Mouse (Mus musculus) limb, embryonic 14.5 days (tissue): Measurements from ENCODE around the gene 1700008O03Rik. TPM values are rescaled to one million over a fixed set of nuclear protein-coding genes. Genes with fewer than 3 reads are reported as not detected.
A peak's percentile ranks its signal among the peaks of the same experiment; 100 is the strongest.

ENCODE experiments used
- ATAC-seq: fragments of 200-750 bp; cut with Nextera tagmentation; 2 replicates; pipeline ENCODE4 v1.8.0; 2017; ENCODE audit warnings: low read depth, moderate number of reproducible peaks, moderate TSS enrichment; ENCODE audit not compliant: low FRiP score
- DNase-seq: peaks from one replicate; pipeline ENCODE4 v3.0.0-alpha.2; 2015; ENCODE audit warnings: low spot score
- H3K27ac ChIP-seq: fragments of 300-500 bp; sonication (generic); replicated peaks from 2 replicates; pipeline ENCODE4 v1.5.1; 2014; ENCODE audit warnings: low read depth, mild to moderate bottlenecking, low read length, moderate library complexity, mixed read lengths
- H3K27me3 ChIP-seq: fragments of 300-500 bp; sonication (generic); 2 replicates; pipeline ENCODE4 v1.6.1; 2014; ENCODE audit warnings: low read length, mixed read lengths; ENCODE audit not compliant: control insufficient read depth, insufficient read depth
- H3K36me3 ChIP-seq: fragments of 300-500 bp; sonication (generic); 2 replicates; pipeline ENCODE4 v1.6.1; 2014; ENCODE audit warnings: mild to moderate bottlenecking, low read length, moderate library complexity, mixed read lengths; ENCODE audit not compliant: control insufficient read depth, insufficient read depth
- H3K4me1 ChIP-seq: fragments of 300-500 bp; sonication (generic); 2 replicates; pipeline ENCODE4 v1.6.1; 2014; ENCODE audit warnings: antibody characterized with exemption, low read length, mixed read lengths; ENCODE audit not compliant: control insufficient read depth, insufficient read depth
- H3K4me2 ChIP-seq: fragments of 300-500 bp; sonication (generic); replicated peaks from 2 replicates; pipeline ENCODE4 v1.6.1; 2014; ENCODE audit warnings: low read depth, mild to moderate bottlenecking, low read length, moderate library complexity; ENCODE audit not compliant: severe bottlenecking
- H3K4me3 ChIP-seq: fragments of 300-500 bp; sonication (generic); replicated peaks from 2 replicates; pipeline ENCODE4 v1.5.1; 2014; ENCODE audit warnings: low read length
- H3K9ac ChIP-seq: fragments of 300-500 bp; sonication (generic); 2 replicates; pipeline ENCODE4 v1.6.1; 2014; ENCODE audit warnings: mild to moderate bottlenecking, low read depth, low read length, moderate library complexity; ENCODE audit not compliant: severe bottlenecking
- H3K9me3 ChIP-seq: fragments of 300-500 bp; sonication (generic); 2 replicates; pipeline ENCODE4 v1.6.1; 2016; ENCODE audit warnings: low read length; ENCODE audit not compliant: control insufficient read depth
- POLR2A ChIP-seq: fragments of 200-500 bp; IDR thresholded peaks from 2 replicates; pipeline ENCODE4 v1.8.0; 2012; ENCODE audit warnings: inconsistent platforms, mild to moderate bottlenecking, moderate library complexity, borderline replicate concordance; ENCODE audit not compliant: insufficient read depth, insufficient read length; ENCODE audit errors: extremely low read depth
- WGBS: fragments of 180-500 bp; shearing (Covaris S2); extraction: QIAGEN DNeasy Blood & Tissue Kit; methylation state at CpG from one replicate; pipeline ENCODE4 v1.1.7; 2014; 5-methylcytosine and 5-hydroxymethylcytosine counted together
- polyA plus RNA-seq, 2 experiments: library from polyadenylated mRNA; depleted of rRNA in 1 of 2; stranded (reverse) in 1 of 2; unstranded in 1 of 2; fragments of >200 nt; fragmentation: Nextera tagmentation in 1 of 2; extraction: Ambion mirVana in 1 of 2; gene quantifications; 2 replicates each; pipeline versions ENCODE4 v1.2.1 to v1.2.3; 2012 to 2014

The 1700008O03Rik gene
- polyA plus RNA-seq, 2 experiments: 0.67 to 2.1 TPM

DNA sequence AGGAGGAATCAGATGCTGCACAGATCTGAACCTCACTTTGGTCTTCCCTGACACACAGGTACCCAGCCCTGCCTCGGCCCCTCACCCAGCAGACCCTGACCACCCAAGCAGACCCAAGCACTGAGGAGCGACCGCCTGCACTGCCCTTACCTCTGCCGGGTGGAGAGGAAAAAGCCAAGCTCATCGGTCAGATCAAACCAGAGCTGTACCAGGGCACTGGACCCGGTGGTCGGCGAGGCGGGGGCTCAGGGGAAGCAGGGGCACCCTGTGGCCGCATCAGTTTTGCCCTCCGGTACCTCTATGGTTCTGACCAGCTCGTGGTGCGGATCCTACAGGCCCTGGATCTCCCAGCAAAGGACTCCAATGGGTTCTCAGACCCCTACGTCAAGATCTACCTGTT, 6.7 kb upstream of the 1700008O03Rik start:
- Histone ChIP-seq H3K36me3 (no peaks in the 10 kb centered on the region), H3K9me3 (no peaks in the 10 kb centered on the region), H3K4me1 (no peaks in the 10 kb centered on the region), H3K27me3 (no peaks in the 10 kb centered on the region), H3K27ac (no peak overlapping the region), H3K9ac (no peak overlapping the region), H3K4me2 (no peak overlapping the region), H3K4me3 (no peak overlapping the region)
- WGBS: 86% methylated on average over 14 of the region's 14 CpGs
- no peak for TF ChIP-seq POLR2A
- ATAC-seq (no peak), DNase-seq (no peak)

DNA sequence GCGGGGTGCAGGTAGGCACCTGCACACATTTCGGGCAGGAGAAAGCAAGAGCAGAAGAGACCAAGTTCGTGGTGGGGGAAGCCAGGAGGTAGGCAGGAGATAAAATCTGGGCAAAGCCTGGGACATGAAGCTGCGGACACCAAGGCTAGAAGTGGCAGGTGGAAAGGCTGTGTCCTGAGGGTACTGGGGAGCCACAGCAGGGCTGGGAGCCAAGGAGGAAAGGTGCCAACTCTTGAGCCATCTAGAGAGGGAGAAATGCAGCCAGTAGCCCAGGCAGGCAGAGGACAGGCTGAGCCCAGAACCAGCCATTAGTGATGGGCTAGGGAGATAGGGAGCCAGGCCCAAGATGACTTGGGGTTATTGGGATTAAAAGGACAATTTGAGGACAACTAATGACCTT, 6.2 kb upstream of the 1700008O03Rik start:
- no peaks in the 10 kb centered on the region for H3K9me3 ChIP-seq
- WGBS: 82% methylated on average over 4 of the region's 4 CpGs
- H3K4me2 ChIP-seq: no peak overlapping the region
- no peak for DNase-seq
- no peak overlapping the region for H3K4me3 ChIP-seq
- no peaks in the 10 kb centered on the region for H3K4me1 ChIP-seq
- no peak for TF ChIP-seq POLR2A
- H3K36me3 ChIP-seq: no peaks in the 10 kb centered on the region
- H3K27me3 ChIP-seq: no peaks in the 10 kb centered on the region
- no peak overlapping the region for H3K27ac ChIP-seq
- no peak overlapping the region for H3K9ac ChIP-seq
- no peak for ATAC-seq

DNA sequence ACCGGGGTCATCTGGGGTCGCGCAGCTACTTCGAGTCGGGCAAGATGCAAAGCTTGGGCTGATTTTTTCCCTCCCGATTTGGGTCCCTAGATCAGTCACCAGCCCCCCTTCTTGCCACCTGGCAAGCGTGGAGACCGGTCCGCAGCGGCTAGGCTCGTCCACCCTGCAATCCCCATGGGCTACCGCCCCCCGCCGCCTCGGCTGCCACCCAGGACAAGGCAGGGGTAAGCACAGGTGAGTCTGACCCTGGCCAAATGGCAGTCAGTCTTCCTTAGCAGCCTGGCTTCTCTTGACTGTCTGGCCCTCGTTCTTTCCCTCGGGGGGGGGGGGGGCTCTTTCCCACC, 932 bp downstream of the 1700008O03Rik start:
- no peaks in the 10 kb centered on the region for H3K4me1 ChIP-seq
- H3K9ac ChIP-seq: peak overlapping the region; percentile 50
- H3K9me3 ChIP-seq: no peaks in the 10 kb centered on the region
- H3K36me3 ChIP-seq: no peaks in the 10 kb centered on the region
- TF ChIP-seq POLR2A: no peak
- no peak overlapping the region for H3K27ac ChIP-seq
- 0 out of 2 replicates have a peak, but pooled peaks cover 4% of the 10 kb centered on the region for H3K27me3 ChIP-seq
- 0% methylated on average over 17 of the region's 17 CpGs for WGBS
- DNase-seq: no peak
- H3K4me3 ChIP-seq: peak overlapping the region; percentile 50
- H3K4me2 ChIP-seq: peak overlapping the region; percentile 96
- no peak for ATAC-seq

DNA sequence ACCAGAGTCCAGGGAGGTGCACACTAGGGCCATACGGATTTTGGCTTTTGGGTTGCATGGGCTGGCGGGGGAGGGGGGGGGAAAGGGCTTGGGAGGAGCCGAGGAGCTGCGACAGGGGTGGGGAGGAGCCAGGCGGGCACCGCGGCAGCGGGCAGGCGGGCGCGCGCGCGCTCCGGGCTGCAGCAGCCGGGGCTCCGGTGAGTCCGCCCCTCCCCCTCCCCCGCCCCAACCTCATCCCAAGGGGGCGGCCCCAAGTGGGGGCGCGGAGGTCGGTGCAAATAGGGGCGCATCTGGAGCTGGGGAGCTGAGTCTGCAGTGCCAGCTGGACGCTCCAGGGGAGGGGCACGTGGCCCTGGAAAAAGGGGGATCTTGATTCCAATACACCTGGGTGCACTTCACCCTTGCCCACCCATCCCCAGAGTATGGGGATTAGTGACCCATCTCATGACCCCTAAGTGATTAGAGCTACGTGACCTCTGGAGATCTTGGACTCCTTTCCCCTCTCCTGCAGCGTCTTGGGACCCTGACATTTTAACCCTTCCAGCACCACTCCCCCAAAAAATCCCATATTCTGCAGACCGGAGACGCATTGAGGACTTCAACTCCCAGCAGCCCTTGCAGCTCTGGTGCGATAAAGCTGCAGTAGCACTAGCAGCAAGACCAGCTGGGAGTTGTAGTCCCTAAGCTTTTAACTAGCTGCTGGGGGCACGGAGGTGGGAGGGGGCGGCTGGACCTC, 1.5 kb downstream of the 1700008O03Rik start, which contains the start of gene Syt3:
Gene Syt3 (plus strand): TSS at position 123 of the 736 bp plus-strand sequence.
- TF ChIP-seq POLR2A: no peak
- H3K27ac ChIP-seq: no peak within 1 kb of the TSS
- H3K27me3 ChIP-seq: 0 out of 2 replicates have a peak, but pooled peaks cover 4% of the 10 kb centered on the region
- DNase-seq: peak; percentile 70
- H3K4me1 ChIP-seq: no peaks in the 10 kb centered on the region
- ATAC-seq: peak; percentile 84
- peak within 1 kb of the TSS; percentile 50 for H3K4me3 ChIP-seq
- H3K4me2 ChIP-seq: peak within 1 kb of the TSS; percentile 96
- H3K9me3 ChIP-seq: no peaks in the 10 kb centered on the region
- H3K9ac ChIP-seq: peak within 1 kb of the TSS; percentile 50
- no peaks in the 10 kb centered on the region for H3K36me3 ChIP-seq
- WGBS: 0% methylated on average over 11 of the region's 33 CpGs

DNA sequence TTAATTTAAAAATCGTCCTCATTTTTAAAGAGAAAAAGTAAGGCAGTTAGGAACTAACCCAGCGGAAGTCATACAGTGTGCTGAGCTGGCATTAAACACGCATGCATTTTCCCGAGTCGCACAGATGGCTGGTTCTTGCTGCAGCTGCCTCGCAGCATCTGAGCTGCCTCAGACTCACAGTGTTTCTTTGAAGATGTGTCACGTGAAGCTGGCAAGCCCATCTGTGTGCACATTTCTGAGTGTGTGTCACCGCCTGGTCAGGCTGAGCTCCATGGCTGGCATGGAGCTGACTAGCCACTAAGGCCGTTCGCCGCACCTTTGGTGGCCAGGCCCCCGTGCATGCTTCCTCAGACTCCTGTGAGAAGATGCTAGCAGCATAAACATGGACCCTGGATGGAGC, 3.1 kb downstream of the 1700008O03Rik start:
- WGBS: 68% methylated on average over 12 of the region's 12 CpGs
- Histone ChIP-seq H3K4me3 (no peak overlapping the region), H3K27ac (no peak overlapping the region), H3K9me3 (no peaks in the 10 kb centered on the region), H3K9ac (no peak overlapping the region), H3K36me3 (no peaks in the 10 kb centered on the region), H3K4me2 (no peak overlapping the region), H3K27me3 (0 out of 2 replicates have a peak, but pooled peaks cover 4% of the 10 kb centered on the region), H3K4me1 (no peaks in the 10 kb centered on the region)
- DNase-seq (no peak), ATAC-seq (no peak)
- TF ChIP-seq POLR2A: no peak
